Mouse (Mus musculus) MEL (cell line): Measurements from ENCODE around the gene Doc2g. TPM values are rescaled to one million over a fixed set of nuclear protein-coding genes. Genes with fewer than 3 reads are reported as not detected.

ENCODE experiments used
- DNase-seq: peaks from one replicate; pipeline ENCODE4 v3.0.0; 2011; ENCODE audit warnings: low read depth, low spot score
- H3K27ac ChIP-seq: 2 replicates; pipeline ENCODE4 v1.5.1; 2012; ENCODE audit warnings: low read depth, mild to moderate bottlenecking, control low read depth, low read length, moderate library complexity; ENCODE audit not compliant: control insufficient read depth
- H3K27me3 ChIP-seq, 2 experiments: fragments of 150-350 bp in 1 of 2; sonication (generic) in 1 of 2; 2 replicates each; pipeline ENCODE4 v1.6.1; 2012; ENCODE audit warnings: low read length in 2 of 2, mild to moderate bottlenecking in 2 of 2, improper control_type of control experiment in 1 of 2, moderate library complexity in 1 of 2; ENCODE audit not compliant: insufficient read depth in 2 of 2, control insufficient read depth in 1 of 2
- H3K36me3 ChIP-seq, 2 experiments: 2 replicates each; pipeline ENCODE4 v1.6.1; 2012 to 2014; ENCODE audit warnings: low read length in 2 of 2, improper control_type of control experiment in 1 of 2, inconsistent platforms in 1 of 2, mild to moderate bottlenecking in 1 of 2; ENCODE audit not compliant: insufficient read depth in 2 of 2, control insufficient read depth in 1 of 2
- H3K4me1 ChIP-seq, 2 experiments: fragments of 150-350 bp in 1 of 2; sonication (generic) in 1 of 2; 2 replicates each; pipeline ENCODE4 v1.6.1; 2012; ENCODE audit warnings: low read length in 2 of 2, improper control_type of control experiment in 1 of 2, mild to moderate bottlenecking in 1 of 2; ENCODE audit not compliant: insufficient read depth in 2 of 2, control insufficient read depth in 1 of 2
- H3K4me3 ChIP-seq, 2 experiments: fragments of 150-350 bp in 1 of 2; sonication (generic) in 1 of 2; 2 replicates each; pipeline ENCODE4 v1.5.1; 2012; ENCODE audit warnings: low read depth in 2 of 2, low read length in 2 of 2, mild to moderate bottlenecking in 2 of 2, moderate library complexity in 2 of 2, control low read depth in 1 of 2, improper control_type of control experiment in 1 of 2; ENCODE audit not compliant: control insufficient read depth in 1 of 2, insufficient read depth in 1 of 2
- H3K79me2 ChIP-seq: 2 replicates; pipeline ENCODE4 v1.6.1; 2012; ENCODE audit warnings: mild to moderate bottlenecking, low read length, moderate library complexity; ENCODE audit not compliant: control insufficient read depth, poor library complexity, insufficient read depth
- H3K9ac ChIP-seq: 2 replicates; pipeline ENCODE4 v1.6.1; 2012; ENCODE audit warnings: low read depth, mild to moderate bottlenecking, control low read depth, low read length, moderate library complexity; ENCODE audit not compliant: control insufficient read depth, poor library complexity, severe bottlenecking
- H3K9me3 ChIP-seq: fragments of 150-350 bp; sonication (generic); replicated peaks from 2 replicates; pipeline ENCODE4 v1.6.1; 2012; ENCODE audit warnings: mild to moderate bottlenecking, low read length, improper control_type of control experiment, moderate library complexity; ENCODE audit not compliant: insufficient read depth
- CTCF ChIP-seq, 3 experiments: IDR thresholded peaks in 2 of 3; conservative IDR thresholded peaks in 1 of 3; 2 replicates each; pipeline ENCODE4 v1.5.1; 2011 to 2012; ENCODE audit warnings: low read length in 3 of 3, low read depth in 2 of 3, mild to moderate bottlenecking in 2 of 3, improper control_type of control experiment in 1 of 3, inconsistent platforms in 1 of 3, mixed read lengths in 1 of 3, moderate library complexity in 1 of 3; ENCODE audit not compliant: control insufficient read depth in 1 of 3, insufficient read depth in 1 of 3, poor library complexity in 1 of 3, severe bottlenecking in 1 of 3
- KAT2A ChIP-seq: conservative IDR thresholded peaks from 2 replicates; pipeline ENCODE4 v1.6.1; 2012; ENCODE audit warnings: low read depth, low read length, improper control_type of control experiment, inconsistent platforms
- POLR2A ChIP-seq, 2 experiments: IDR thresholded peaks; 2 replicates each; pipeline ENCODE4 v1.6.1; 2011 to 2012; ENCODE audit warnings: low read length in 2 of 2, mild to moderate bottlenecking in 2 of 2, control low read depth in 1 of 2, improper control_type of control experiment in 1 of 2, low read depth in 1 of 2, moderate library complexity in 1 of 2; ENCODE audit not compliant: control insufficient read depth in 1 of 2, insufficient read depth in 1 of 2, poor library complexity in 1 of 2
- RAD21 ChIP-seq: IDR thresholded peaks from 2 replicates; pipeline ENCODE4 v1.6.1; 2011; ENCODE audit warnings: mild to moderate bottlenecking, low read depth, low read length, improper control_type of control experiment
- SMC3 ChIP-seq: IDR thresholded peaks from 2 replicates; pipeline ENCODE4 v1.6.1; 2011; ENCODE audit warnings: low read depth, low read length, improper control_type of control experiment
- TAL1 ChIP-seq: IDR thresholded peaks from 2 replicates; pipeline ENCODE4 v1.6.1; 2012; ENCODE audit warnings: mild to moderate bottlenecking, inconsistent platforms, low read length, moderate library complexity, mixed read lengths
- polyA plus RNA-seq, 2 experiments: library from polyadenylated mRNA; stranded (reverse) in 1 of 2; unstranded in 1 of 2; fragments of >175 nt in 1 of 2; fragments of >200 nt in 1 of 2; gene quantifications; 2 replicates each; pipeline versions ENCODE4 v1.2.1 to v1.2.4; 2012; ENCODE audit warnings: low replicate concordance in 2 of 2, low read depth in 1 of 2; ENCODE audit not compliant: insufficient read length in 2 of 2, insufficient read depth in 1 of 2, missing spikeins in 1 of 2
- total RNA-seq: library from RNA; depleted of rRNA; stranded (reverse); fragments of 300-350 nt; gene quantifications from 2 replicates; pipeline ENCODE4 v1.2.3, GENCODE M21; 2012

Gene Doc2g
- total and polyA plus RNA-seq, 3 experiments: 9.9 to 16.0 TPM; not detected in 1

GRCm38 (mm10) chr19:3962469-3962868 is 40.6 kb upstream of the Doc2g start:
- peak; percentile 42 for DNase-seq
- Histone ChIP-seq H3K36me3 (no peaks in the 10 kb centered on the region), H3K9ac (no peak overlapping the region), H3K4me1 (no peaks in the 10 kb centered on the region), H3K27me3 (0 out of 4 replicates have a peak, but pooled peaks cover 0 to 2% of the 10 kb centered on the region in 2 experiments), H3K27ac (no peak overlapping the region), H3K79me2 (no peaks in the 10 kb centered on the region), H3K9me3 (no peaks in the 10 kb centered on the region), H3K4me3 (no peak overlapping the region)
- TF ChIP-seq CTCF (IDR thresholded peaks at IDR 0.05 in 2 of 3, conservative IDR thresholded peaks at IDR 0.05 in 1 of 3; ENCODE audit: control insufficient read depth in 1 of 3, insufficient read depth in 1 of 3, low read depth in 2 of 3, low read length in 3 of 3, poor library complexity in 1 of 3, severe bottlenecking in 1 of 3): peak; percentile 42 to 49 (median 45)
- TF ChIP-seq KAT2A: no peak

GRCm38 (mm10) chr19:3964030-3964429 is 39.1 kb upstream of the Doc2g start:
- no peaks in the 10 kb centered on the region for H3K9me3 ChIP-seq
- no peak for DNase-seq
- no peaks in the 10 kb centered on the region for H3K27me3 ChIP-seq
- no peak overlapping the region for H3K27ac ChIP-seq
- no peaks in the 10 kb centered on the region for H3K4me1 ChIP-seq
- TF ChIP-seq CTCF (IDR thresholded peaks at IDR 0.05 in 2 of 3, conservative IDR thresholded peaks at IDR 0.05 in 1 of 3; ENCODE audit: control insufficient read depth in 1 of 3, insufficient read depth in 1 of 3, low read depth in 2 of 3, low read length in 3 of 3, poor library complexity in 1 of 3, severe bottlenecking in 1 of 3): peak in 1 of 3 experiments; percentile 17; a peak in 1 of 6 replicates
- TF ChIP-seq TAL1: no peak
- peak; percentile 20 for TF ChIP-seq RAD21
- TF ChIP-seq SMC3: peak; percentile 20; the same call in 1 of the 2 replicates
- TF ChIP-seq POLR2A (IDR thresholded peaks at IDR 0.05; ENCODE audit: control insufficient read depth in 1 of 2, insufficient read depth in 1 of 2, low read depth in 1 of 2, low read length in 2 of 2, poor library complexity in 1 of 2): no peak
- H3K79me2 ChIP-seq: no peaks in the 10 kb centered on the region
- H3K9ac ChIP-seq: no peak overlapping the region
- H3K4me3 ChIP-seq: no peak overlapping the region
- no peaks in the 10 kb centered on the region for H3K36me3 ChIP-seq

DNA sequence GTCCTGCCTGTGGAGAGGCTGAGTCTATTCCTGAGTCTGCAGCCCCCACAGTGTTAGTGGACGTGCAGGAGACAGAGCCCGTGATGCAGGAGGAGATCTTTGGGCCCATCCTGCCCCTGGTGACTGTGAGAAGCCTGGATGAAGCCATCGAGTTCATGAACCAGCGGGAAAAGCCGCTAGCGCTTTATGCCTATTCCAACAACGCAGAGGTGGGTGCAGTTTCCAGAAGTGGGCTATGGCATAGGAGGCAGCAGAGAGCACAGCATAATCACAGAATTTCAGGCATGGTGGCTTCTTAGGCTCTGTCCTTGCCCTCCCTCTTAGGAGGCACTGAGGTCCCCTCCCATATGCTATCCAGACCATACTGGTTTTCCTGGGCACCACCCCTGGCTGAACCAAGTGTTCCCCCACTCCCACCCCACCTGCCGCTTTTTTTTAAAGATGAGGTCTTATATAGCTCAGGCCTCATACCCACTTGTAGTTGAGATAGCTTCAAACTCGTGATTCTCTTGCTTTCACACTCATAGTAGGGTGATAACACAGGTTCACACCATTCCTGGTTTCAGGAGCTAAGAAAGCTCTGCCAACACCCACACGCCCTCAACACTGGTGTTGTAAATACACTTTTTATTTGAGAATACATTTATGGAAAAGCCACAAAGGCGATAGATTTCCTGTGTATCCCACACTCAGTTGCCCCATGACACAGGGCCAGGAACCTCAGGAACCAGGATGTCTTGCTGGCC is 36.6 kb upstream of the Doc2g start:
- no peaks in the 10 kb centered on the region for H3K36me3 ChIP-seq
- no peak overlapping the region for H3K4me3 ChIP-seq
- H3K9ac ChIP-seq: no peak overlapping the region
- H3K9me3 ChIP-seq: no peaks in the 10 kb centered on the region
- peak in 1 of 3 experiments; percentile 6; a peak in 1 of 6 replicates for TF ChIP-seq CTCF (IDR thresholded peaks at IDR 0.05 in 2 of 3, conservative IDR thresholded peaks at IDR 0.05 in 1 of 3; ENCODE audit: control insufficient read depth in 1 of 3, insufficient read depth in 1 of 3, low read depth in 2 of 3, low read length in 3 of 3, poor library complexity in 1 of 3, severe bottlenecking in 1 of 3)
- no peak for TF ChIP-seq RAD21
- TF ChIP-seq, all 39 proteins: peak for 1
- Histone ChIP-seq H3K4me1 (no peaks in the 10 kb centered on the region), H3K27me3 (0 out of 4 replicates have a peak, but pooled peaks cover 1 to 2% of the 10 kb centered on the region in 2 experiments), H3K27ac (no peak overlapping the region), H3K79me2 (no peaks in the 10 kb centered on the region)
- no peak for DNase-seq
